ENCODE assay signal across 28 mouse cellular contexts in the genomic region with DNA sequence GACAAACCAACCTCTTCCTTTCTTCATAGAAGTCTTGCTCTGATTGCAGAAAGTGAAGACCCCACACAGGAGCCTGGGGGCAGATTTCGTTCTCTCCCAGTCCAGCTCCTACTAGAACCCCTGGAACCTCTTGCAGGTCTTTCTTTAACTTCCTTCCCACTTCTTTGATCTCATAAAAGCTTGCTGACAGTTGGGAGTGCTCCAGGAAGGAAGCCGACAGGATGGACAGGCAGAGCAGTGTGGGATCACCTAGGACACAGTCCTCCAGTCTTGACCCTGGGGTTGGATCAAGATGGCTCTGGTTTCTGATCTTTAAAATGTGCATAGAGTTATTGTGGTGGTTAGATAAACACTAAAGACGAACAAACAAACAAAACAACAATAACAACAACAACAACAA.
A peak's percentile ranks its signal among the peaks of the same experiment; 100 is the strongest.
DNase-seq lines count a peak whose midpoint lies in the region; ATAC-seq lines count a peak whose summit lies in the region.
"Had no signal": no experiment of that assay in that cellular context is flagged by ENCODE, and none has a peak within 500 bp of the region (broad histone marks: within the 10 kb centered on the region; RNA-seq: fewer than 3 reads in every experiment).

No protein-coding gene starts in this region.

- no peaks in the 10 kb centered on the region for H3K9me3 ChIP-seq in heart, embryonic 14.5 days (ENCODE audit: control insufficient read depth, low read length)
- H3K9me3 ChIP-seq in kidney, embryonic 15.5 days (replicated peaks): no peaks in the 10 kb centered on the region
- no peaks in the 10 kb centered on the region for H3K9me3 ChIP-seq in kidney, embryonic 14.5 days (ENCODE audit: control insufficient read depth, low read length)
- H3K9me3 ChIP-seq in lung, embryonic 16.5 days (ENCODE audit: control insufficient read depth, low read length): no peaks in the 10 kb centered on the region
- H3K9me3 ChIP-seq: embryonic facial prominence, embryonic 13.5 days; forebrain, embryonic 10.5 days; forebrain, embryonic 15.5 days; heart, embryonic 13.5 days; hindbrain, embryonic 12.5 days; intestine, embryonic 15.5 days; liver, embryonic 13.5 days; midbrain, embryonic 12.5 days; neural tube, embryonic 13.5 days had no signal

- no peak overlapping the region for H3K9ac ChIP-seq in heart, embryonic 14.5 days (ENCODE audit: low read length)
- H3K9ac ChIP-seq in kidney, embryonic 15.5 days: no peak overlapping the region
- no peak overlapping the region for H3K9ac ChIP-seq in kidney, embryonic 14.5 days (ENCODE audit: low read depth, low read length)
- H3K9ac ChIP-seq in lung, embryonic 16.5 days (ENCODE audit: low read length): no peak overlapping the region
- H3K9ac ChIP-seq: embryonic facial prominence, embryonic 13.5 days; forebrain, embryonic 15.5 days; heart, embryonic 13.5 days; hindbrain, embryonic 12.5 days; intestine, embryonic 15.5 days; liver, embryonic 13.5 days; midbrain, embryonic 12.5 days; neural tube, embryonic 13.5 days had no signal

- WGBS in heart, embryonic 14.5 days: 39% methylated on average over 3 of the region's 3 CpGs
- 32% methylated on average over 3 of the region's 3 CpGs for WGBS in kidney, embryonic 15.5 days
- 21% methylated on average over 3 of the region's 3 CpGs for WGBS in kidney, embryonic 14.5 days
- WGBS in lung, embryonic 16.5 days: 54% methylated on average over 3 of the region's 3 CpGs

- peak overlapping the region; percentile 27 to 41; a peak in 1 of 4 replicates for H3K27ac ChIP-seq in heart, embryonic 14.5 days (replicated peaks in 1 of 2; ENCODE audit: control insufficient read depth in 1 of 2, insufficient read depth in 1 of 2, low read depth in 2 of 2, low read length in 2 of 2)
- peak overlapping the region; percentile 45 for H3K27ac ChIP-seq in kidney, embryonic 15.5 days
- no peak overlapping the region for H3K27ac ChIP-seq in kidney, embryonic 14.5 days (ENCODE audit: low read depth, low read length)
- peak overlapping the region; percentile 61 for H3K27ac ChIP-seq in lung, embryonic 16.5 days (ENCODE audit: low read length)
- H3K27ac ChIP-seq: embryonic facial prominence, embryonic 13.5 days; forebrain, embryonic 10.5 days; forebrain, embryonic 15.5 days; heart, embryonic 13.5 days; hindbrain, embryonic 12.5 days; hindbrain, postnatal 0 days; intestine, embryonic 15.5 days; liver, embryonic 13.5 days; midbrain, embryonic 12.5 days; neural tube, embryonic 13.5 days; stomach, postnatal 0 days had no signal

- peaks cover 0 to 2% of the 10 kb centered on the region in 2 experiments; a peak in 2 of 4 replicates for H3K4me1 ChIP-seq in heart, embryonic 14.5 days (ENCODE audit: control insufficient read depth in 2 of 2, insufficient read depth in 2 of 2, low read length in 2 of 2)
- H3K4me1 ChIP-seq in kidney, embryonic 15.5 days: peaks cover 9% of the 10 kb centered on the region; the same call in 1 of the 2 replicates
- H3K4me1 ChIP-seq in kidney, embryonic 14.5 days (ENCODE audit: control insufficient read depth, insufficient read depth, low read length): peaks cover 8% of the 10 kb centered on the region; the same call in 1 of the 2 replicates
- H3K4me1 ChIP-seq in lung, embryonic 16.5 days (replicated peaks; ENCODE audit: control insufficient read depth, insufficient read depth, low read length): 0 out of 2 replicates have a peak, but pooled peaks cover 2% of the 10 kb centered on the region
- H3K4me1 ChIP-seq: forebrain, embryonic 10.5 days; forebrain, embryonic 15.5 days; hindbrain, embryonic 12.5 days; intestine, embryonic 15.5 days; liver, embryonic 13.5 days; midbrain, embryonic 12.5 days; neural tube, embryonic 13.5 days had no signal

- H3K27me3 ChIP-seq in heart, embryonic 14.5 days (ENCODE audit: control insufficient read depth, insufficient read depth, low read length): no peaks in the 10 kb centered on the region
- H3K27me3 ChIP-seq in kidney, embryonic 15.5 days: no peaks in the 10 kb centered on the region
- H3K27me3 ChIP-seq in kidney, embryonic 14.5 days (ENCODE audit: control insufficient read depth, insufficient read depth, low read length): no peaks in the 10 kb centered on the region
- no peaks in the 10 kb centered on the region for H3K27me3 ChIP-seq in lung, embryonic 16.5 days (ENCODE audit: control insufficient read depth, insufficient read depth, low read depth, low read length)
- H3K27me3 ChIP-seq: embryonic facial prominence, embryonic 13.5 days; forebrain, embryonic 15.5 days; heart, embryonic 13.5 days; hindbrain, embryonic 12.5 days; intestine, embryonic 15.5 days; liver, embryonic 13.5 days; midbrain, embryonic 12.5 days; neural tube, embryonic 13.5 days had no signal

- ATAC-seq in heart, embryonic 14.5 days (ENCODE audit: insufficient number of reproducible peaks, insufficient read depth, low FRiP score, low read depth): no peak
- ATAC-seq in kidney, embryonic 15.5 days (replicated peaks; ENCODE audit: low FRiP score): no peak
- ATAC-seq in kidney, embryonic 14.5 days (ENCODE audit: low FRiP score, low TSS enrichment): no peak
- no peak for ATAC-seq in lung, embryonic 16.5 days (ENCODE audit: low read depth)
- ATAC-seq: forebrain, embryonic 15.5 days; hindbrain, postnatal 0 days; intestine, embryonic 15.5 days had no signal

- no peaks in the 10 kb centered on the region for H3K36me3 ChIP-seq in heart, embryonic 14.5 days (ENCODE audit: control insufficient read depth, insufficient read depth, low read length)
- no peaks in the 10 kb centered on the region for H3K36me3 ChIP-seq in kidney, embryonic 15.5 days
- no peaks in the 10 kb centered on the region for H3K36me3 ChIP-seq in kidney, embryonic 14.5 days (ENCODE audit: control insufficient read depth, insufficient read depth, low read length)
- H3K36me3 ChIP-seq in lung, embryonic 16.5 days (ENCODE audit: control insufficient read depth, insufficient read depth, low read length): no peaks in the 10 kb centered on the region
- H3K36me3 ChIP-seq: embryonic facial prominence, embryonic 13.5 days; forebrain, embryonic 10.5 days; forebrain, embryonic 15.5 days; heart, embryonic 13.5 days; hindbrain, embryonic 12.5 days; intestine, embryonic 15.5 days; liver, embryonic 13.5 days; midbrain, embryonic 12.5 days; neural tube, embryonic 13.5 days had no signal

- DNase-seq in heart, postnatal 4 days: no peak
- DNase-seq in lung, postnatal 10 days: no peak
- DNase-seq: adrenal gland, postnatal 25 days; B cell, adult 2 months; cerebellum, adult 18-20 months; cerebellum, postnatal 10 days; layer of hippocampus, postnatal 36 days; left cerebral cortex, postnatal 4 days; liver, embryonic 13.5 days; lung, adult 18-20 months; lung, postnatal 36 days; right cerebral cortex, postnatal 4 days; thymus, adult 18-20 months; thymus, postnatal 25 days had no signal

- H3K4me2 ChIP-seq in heart, embryonic 14.5 days (ENCODE audit: low read length): no peak overlapping the region
- no peak overlapping the region for H3K4me2 ChIP-seq in kidney, embryonic 15.5 days
- H3K4me2 ChIP-seq in kidney, embryonic 14.5 days (replicated peaks; ENCODE audit: low read depth, low read length): no peak overlapping the region
- H3K4me2 ChIP-seq in lung, embryonic 16.5 days (ENCODE audit: low read depth, low read length): no peak overlapping the region
- H3K4me2 ChIP-seq: embryonic facial prominence, embryonic 13.5 days; forebrain, embryonic 15.5 days; heart, embryonic 13.5 days; hindbrain, embryonic 12.5 days; intestine, embryonic 15.5 days; liver, embryonic 13.5 days; midbrain, embryonic 12.5 days; neural tube, embryonic 13.5 days had no signal

- H3K4me3 ChIP-seq in heart, embryonic 14.5 days (ENCODE audit: control insufficient read depth in 1 of 2, insufficient read depth in 1 of 2, low read depth in 1 of 2, low read length in 2 of 2): no peak overlapping the region
- no peak overlapping the region for H3K4me3 ChIP-seq in kidney, embryonic 15.5 days (replicated peaks)
- no peak overlapping the region for H3K4me3 ChIP-seq in kidney, embryonic 14.5 days (ENCODE audit: low read length)
- H3K4me3 ChIP-seq in lung, embryonic 16.5 days (ENCODE audit: low read length): no peak overlapping the region
- H3K4me3 ChIP-seq: embryonic facial prominence, embryonic 13.5 days; forebrain, embryonic 10.5 days; forebrain, embryonic 15.5 days; heart, embryonic 13.5 days; hindbrain, embryonic 12.5 days; intestine, embryonic 15.5 days; liver, embryonic 13.5 days; midbrain, embryonic 12.5 days; neural tube, embryonic 13.5 days had no signal
